Mouse (Mus musculus): ENCODE measurements around the gene Atp10a. TPM values are rescaled to one million over a fixed set of nuclear protein-coding genes. Genes with fewer than 3 reads are reported as not detected.
A peak's percentile ranks its signal among the peaks of the same experiment; 100 is the strongest.

Atp10a gene
- total RNA-seq, 1 experiment from 2014 or later, result 17.9 TPM

GRCm38 (mm10) chr7:58732406-58732805 is 76.4 kb downstream of the Atp10a start:
- ATAC-seq (replicated peaks; ENCODE audit: low read depth, poor library complexity, severe bottlenecking), result no peak

- ATAC-seq (replicated peaks; ENCODE audit: low read depth, poor library complexity, severe bottlenecking), result no peak
These were observed 77.5 kb downstream of the Atp10a start for GRCm38 (mm10) chr7:58733490-58733901.

GRCm38 (mm10) chr7:58736841-58737547 is 81.0 kb downstream of the Atp10a start:
- ATAC-seq (replicated peaks; ENCODE audit: low read depth, poor library complexity, severe bottlenecking), result peak; percentile 79

GRCm38 (mm10) chr7:58740196-58740595 is 84.2 kb downstream of the Atp10a start:
- ATAC-seq (replicated peaks; ENCODE audit: low read depth, poor library complexity, severe bottlenecking), result no peak

- ATAC-seq (replicated peaks; ENCODE audit: low read depth, poor library complexity, severe bottlenecking), result peak; percentile 48
These were observed 84.9 kb downstream of the Atp10a start for GRCm38 (mm10) chr7:58740842-58741241.

- ATAC-seq (replicated peaks; ENCODE audit: low read depth, poor library complexity, severe bottlenecking), result peak; percentile 50
These were observed 86.0 kb downstream of the Atp10a start for GRCm38 (mm10) chr7:58742009-58742408.

- ATAC-seq (replicated peaks; ENCODE audit: low read depth, poor library complexity, severe bottlenecking), result peak; percentile 45
These were observed 86.7 kb downstream of the Atp10a start for GRCm38 (mm10) chr7:58742648-58743047.

- peak; percentile 43 for ATAC-seq (replicated peaks; ENCODE audit: low read depth, poor library complexity, severe bottlenecking)
These were observed 87.7 kb downstream of the Atp10a start for GRCm38 (mm10) chr7:58743362-58744320.

GRCm38 (mm10) chr7:58746817-58747216 is 90.9 kb downstream of the Atp10a start:
- no peak for ATAC-seq (replicated peaks; ENCODE audit: low read depth, poor library complexity, severe bottlenecking)

- ATAC-seq (replicated peaks; ENCODE audit: low read depth, poor library complexity, severe bottlenecking), result peak; percentile 97
These were observed 94.1 kb downstream of the Atp10a start for GRCm38 (mm10) chr7:58749904-58750612.

GRCm38 (mm10) chr7:58752041-58752440 is 96.1 kb downstream of the Atp10a start:
- no peak for ATAC-seq (replicated peaks; ENCODE audit: low read depth, poor library complexity, severe bottlenecking)

GRCm38 (mm10) chr7:58754076-58754475 is 98.1 kb downstream of the Atp10a start:
- ATAC-seq (replicated peaks; ENCODE audit: low read depth, poor library complexity, severe bottlenecking), result no peak

GRCm38 (mm10) chr7:58754536-58754935 is 98.6 kb downstream of the Atp10a start:
- ATAC-seq (replicated peaks; ENCODE audit: low read depth, poor library complexity, severe bottlenecking), result no peak

GRCm38 (mm10) chr7:58755083-58755482 is 99.1 kb downstream of the Atp10a start:
- ATAC-seq (replicated peaks; ENCODE audit: low read depth, poor library complexity, severe bottlenecking), result no peak

- peak; percentile 20; the same call in 1 of the 2 replicates for ATAC-seq (replicated peaks; ENCODE audit: low read depth, poor library complexity, severe bottlenecking)
These were observed 99.9 kb downstream of the Atp10a start for GRCm38 (mm10) chr7:58755846-58756245.

GRCm38 (mm10) chr7:58757331-58757730 is 101.4 kb downstream of the Atp10a start:
- no peak for ATAC-seq (replicated peaks; ENCODE audit: low read depth, poor library complexity, severe bottlenecking)

GRCm38 (mm10) chr7:58758396-58758795 is 102.4 kb downstream of the Atp10a start:
- no peak for ATAC-seq (replicated peaks; ENCODE audit: low read depth, poor library complexity, severe bottlenecking)

GRCm38 (mm10) chr7:58759265-58759664 is 103.3 kb downstream of the Atp10a start:
- ATAC-seq (replicated peaks; ENCODE audit: low read depth, poor library complexity, severe bottlenecking), result no peak

GRCm38 (mm10) chr7:58767257-58767656 is 111.3 kb downstream of the Atp10a start:
- no peak for ATAC-seq (replicated peaks; ENCODE audit: low read depth, poor library complexity, severe bottlenecking)

- no peak for ATAC-seq (replicated peaks; ENCODE audit: low read depth, poor library complexity, severe bottlenecking)
These were observed 112.3 kb downstream of the Atp10a start for GRCm38 (mm10) chr7:58768253-58768652.

All from common myeloid progenitor, adult 5-6 weeks (primary cell).